Mouse (Mus musculus): ENCODE data around the gene Zfp790. TPM values are rescaled to one million over a fixed set of nuclear protein-coding genes. Genes with fewer than 3 reads are reported as not detected.

The Zfp790 gene
- total RNA-seq (2014; rRNA removed) (5.6 and 7.2 TPM in 2 replicates), polyA plus RNA-seq (2012; rRNA removed) (1.1 and 1.4 TPM in 2 replicates)

DNA sequence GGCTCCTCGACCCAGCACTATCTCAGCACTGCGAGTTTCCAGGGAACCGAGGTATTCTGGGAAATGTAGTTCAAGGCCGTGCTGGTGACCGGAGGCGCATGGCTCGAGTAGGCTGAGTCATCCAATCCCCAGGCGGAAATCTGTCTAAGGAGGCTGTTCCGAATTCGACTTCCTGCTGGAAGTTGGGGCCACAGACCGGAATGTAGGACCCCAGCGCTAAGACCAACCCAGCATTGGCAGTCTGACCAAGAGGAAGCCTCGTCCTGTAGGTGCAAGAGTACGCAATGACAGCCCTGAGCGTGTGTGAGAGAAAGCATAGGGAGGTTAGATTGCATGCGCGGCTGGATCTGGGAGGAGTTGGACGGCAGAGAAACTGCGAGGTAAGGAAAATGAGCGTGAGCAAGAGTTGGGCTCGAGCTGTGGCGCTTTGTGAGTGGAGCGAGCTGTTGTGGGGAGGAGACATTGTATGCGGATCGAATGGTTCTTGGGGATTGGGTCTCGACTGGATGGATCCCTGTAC, at the start of gene Zfp790:
Gene Zfp790 (plus strand): TSS at position 205 of the 520 bp plus-strand sequence.
- Histone ChIP-seq H3K4me1 (ENCODE audit: control insufficient read depth, insufficient read depth, low read length) (peaks cover 20% of the 10 kb centered on the region), H3K9ac (ENCODE audit: low read depth, low read length) (peak within 1 kb of the TSS; percentile 64), H3K36me3 (ENCODE audit: control insufficient read depth, insufficient read depth, low read length) (no peaks in the 10 kb centered on the region), H3K4me3 (ENCODE audit: insufficient read depth, low read depth, low read length) (peak within 1 kb of the TSS; percentile 55), H3K27ac (replicated peaks; ENCODE audit: insufficient read depth, low read depth, low read length) (peak within 1 kb of the TSS; percentile 68), H3K79me2 (ENCODE audit: control insufficient read depth, insufficient read depth, low read length) (peaks cover 18% of the 10 kb centered on the region), H3K27me3 (ENCODE audit: control insufficient read depth, insufficient read depth, low read length) (no peaks in the 10 kb centered on the region)
- WGBS = 0% methylated on average over 26 of the region's 26 CpGs
- peak; percentile 96 for DNase-seq (ENCODE audit: extremely low read depth, low read depth, low spot score)
- TF ChIP-seq POLR2A (IDR thresholded peaks at IDR 0.05; ENCODE audit: extremely low read depth, insufficient read depth, low read length) = peak; percentile 33; the same call in 1 of the 2 replicates
- TF ChIP-seq CTCF (IDR thresholded peaks at IDR 0.05; ENCODE audit: low read depth, low read length) = no peak

- no peaks in the 10 kb centered on the region for H3K27me3 ChIP-seq (ENCODE audit: control insufficient read depth, insufficient read depth, low read length)
- peaks cover 5% of the 10 kb centered on the region; the same call in 1 of the 2 replicates for H3K36me3 ChIP-seq (ENCODE audit: control insufficient read depth, insufficient read depth, low read length)
- peaks cover 4% of the 10 kb centered on the region for H3K4me1 ChIP-seq (ENCODE audit: control insufficient read depth, insufficient read depth, low read length)
- H3K4me3 ChIP-seq (ENCODE audit: insufficient read depth, low read depth, low read length) = peak overlapping the region; percentile 64
- DNase-seq (ENCODE audit: extremely low read depth, low read depth, low spot score) = peak; percentile 93
- peaks cover 4% of the 10 kb centered on the region; the same call in 1 of the 2 replicates for H3K79me2 ChIP-seq (ENCODE audit: control insufficient read depth, insufficient read depth, low read length)
- TF ChIP-seq CTCF (IDR thresholded peaks at IDR 0.05; ENCODE audit: low read depth, low read length) (no peak), POLR2A (IDR thresholded peaks at IDR 0.05; ENCODE audit: extremely low read depth, insufficient read depth, low read length) (peak; percentile 25; the same call in 1 of the 2 replicates)
- WGBS = under 1% methylated on average over 15 of the region's 15 CpGs
- H3K9ac ChIP-seq (ENCODE audit: low read depth, low read length) = peak overlapping the region; percentile 80
- peak overlapping the region; percentile 94 for H3K27ac ChIP-seq (replicated peaks; ENCODE audit: insufficient read depth, low read depth, low read length)
Measured at GRCm38 (mm10) chr7:29767058-29767686, 48.7 kb upstream of the Zfp790 start.

DNA sequence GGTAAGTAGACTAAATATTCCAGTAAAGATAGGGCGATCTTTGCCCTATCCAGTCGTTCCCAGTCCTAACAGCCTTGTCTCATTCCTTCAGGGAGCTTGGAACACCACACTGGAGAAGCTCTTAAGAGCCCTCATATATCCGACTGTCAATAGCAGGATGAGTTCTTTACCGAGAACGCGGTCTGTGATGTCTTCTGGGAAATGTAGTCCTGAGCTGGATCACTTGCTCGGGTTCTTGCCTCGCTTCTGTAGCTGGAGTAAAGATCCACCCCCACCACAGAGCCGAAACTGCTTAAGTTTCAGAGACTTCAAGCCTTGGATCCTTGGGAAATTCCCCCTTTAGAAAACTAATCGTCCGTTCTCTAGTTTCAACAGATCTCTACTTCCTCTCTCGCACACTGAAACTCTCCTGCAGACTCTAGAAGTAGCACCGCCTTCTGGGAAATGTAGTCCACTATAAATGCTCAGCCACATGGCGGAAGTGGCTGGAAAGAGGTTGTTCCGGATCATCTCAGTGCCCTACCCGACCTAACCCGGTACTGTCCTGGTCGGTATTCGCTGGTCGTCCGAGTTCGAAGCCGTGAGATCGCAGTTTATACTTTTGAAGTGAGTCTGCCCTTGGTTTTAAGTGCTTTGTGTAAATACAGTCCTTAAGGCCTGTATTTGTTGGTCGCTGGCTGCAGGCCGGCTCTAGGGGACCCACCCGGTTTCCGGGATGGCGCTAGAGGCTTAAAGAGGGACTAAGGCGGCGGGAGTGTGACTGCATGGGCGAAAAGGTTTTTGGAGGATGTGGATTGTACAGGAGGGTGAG, 47.6 kb upstream of the Zfp790 start, which contains the start of gene Zfp84:
Gene Zfp84 (plus strand): TSS at position 463 of the 811 bp plus-strand sequence.
- peaks cover 4% of the 10 kb centered on the region; the same call in 1 of the 2 replicates for H3K79me2 ChIP-seq (ENCODE audit: control insufficient read depth, insufficient read depth, low read length)
- H3K9ac ChIP-seq (ENCODE audit: low read depth, low read length) = peak within 1 kb of the TSS; percentile 73
- no peaks in the 10 kb centered on the region for H3K27me3 ChIP-seq (ENCODE audit: control insufficient read depth, insufficient read depth, low read length)
- DNase-seq (ENCODE audit: extremely low read depth, low read depth, low spot score) = peak; percentile 98
- peak within 1 kb of the TSS; percentile 94 for H3K27ac ChIP-seq (replicated peaks; ENCODE audit: insufficient read depth, low read depth, low read length)
- WGBS = under 1% methylated on average over 32 of the region's 32 CpGs
- peaks cover 4% of the 10 kb centered on the region for H3K4me1 ChIP-seq (ENCODE audit: control insufficient read depth, insufficient read depth, low read length)
- H3K4me3 ChIP-seq (ENCODE audit: insufficient read depth, low read depth, low read length) = peak within 1 kb of the TSS; percentile 64
- H3K36me3 ChIP-seq (ENCODE audit: control insufficient read depth, insufficient read depth, low read length) = peaks cover 15% of the 10 kb centered on the region
- TF ChIP-seq POLR2A (IDR thresholded peaks at IDR 0.05; ENCODE audit: extremely low read depth, insufficient read depth, low read length) (peak; percentile 39; the same call in 1 of the 2 replicates), CTCF (IDR thresholded peaks at IDR 0.05; ENCODE audit: low read depth, low read length) (no peak)

- TF ChIP-seq CTCF (IDR thresholded peaks at IDR 0.05; ENCODE audit: low read depth, low read length) (no peak), POLR2A (IDR thresholded peaks at IDR 0.05; ENCODE audit: extremely low read depth, insufficient read depth, low read length) (no peak)
- Histone ChIP-seq H3K36me3 (ENCODE audit: control insufficient read depth, insufficient read depth, low read length) (peaks cover 19% of the 10 kb centered on the region), H3K4me3 (ENCODE audit: insufficient read depth, low read depth, low read length) (peak overlapping the region; percentile 54), H3K9ac (ENCODE audit: low read depth, low read length) (peak overlapping the region; percentile 52), H3K4me1 (ENCODE audit: control insufficient read depth, insufficient read depth, low read length) (peaks cover 4% of the 10 kb centered on the region), H3K79me2 (ENCODE audit: control insufficient read depth, insufficient read depth, low read length) (peaks cover 4% of the 10 kb centered on the region; the same call in 1 of the 2 replicates), H3K27me3 (ENCODE audit: control insufficient read depth, insufficient read depth, low read length) (no peaks in the 10 kb centered on the region), H3K27ac (replicated peaks; ENCODE audit: insufficient read depth, low read depth, low read length) (peak overlapping the region; percentile 59)
- DNase-seq (ENCODE audit: extremely low read depth, low read depth, low spot score) = no peak
- WGBS = 4% methylated on average over 10 of the region's 10 CpGs
Measured at GRCm38 (mm10) chr7:29768980-29769379, 46.9 kb upstream of the Zfp790 start.

DNA sequence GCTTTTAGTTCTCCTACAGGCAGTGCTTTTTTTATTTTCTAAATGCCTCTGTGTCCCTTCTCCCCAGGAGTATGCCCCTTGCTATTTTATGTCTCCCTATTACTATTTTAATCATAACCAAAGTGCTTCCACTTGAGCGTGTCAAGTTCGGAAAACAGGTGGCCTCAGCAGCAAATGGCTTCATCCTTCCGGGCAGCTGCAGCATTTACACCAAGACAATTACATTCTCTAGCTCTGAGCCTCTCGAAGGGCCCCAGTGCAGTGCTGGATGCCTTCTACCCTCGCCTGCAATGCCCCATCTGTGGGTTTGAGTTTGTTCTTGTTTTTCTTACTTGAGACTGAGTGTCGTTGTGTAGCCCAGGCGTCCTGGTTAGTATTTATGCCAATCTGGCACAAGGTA, 42.4 kb upstream of the Zfp790 start:
- no peak for DNase-seq (ENCODE audit: extremely low read depth, low read depth, low spot score)
- 96% methylated on average over 7 of the region's 7 CpGs for WGBS
- Histone ChIP-seq H3K4me3 (ENCODE audit: insufficient read depth, low read depth, low read length) (no peak overlapping the region), H3K36me3 (ENCODE audit: control insufficient read depth, insufficient read depth, low read length) (peaks cover 62% of the 10 kb centered on the region), H3K4me1 (ENCODE audit: control insufficient read depth, insufficient read depth, low read length) (no peaks in the 10 kb centered on the region), H3K27ac (replicated peaks; ENCODE audit: insufficient read depth, low read depth, low read length) (no peak overlapping the region), H3K9ac (ENCODE audit: low read depth, low read length) (no peak overlapping the region), H3K27me3 (ENCODE audit: control insufficient read depth, insufficient read depth, low read length) (no peaks in the 10 kb centered on the region), H3K79me2 (ENCODE audit: control insufficient read depth, insufficient read depth, low read length) (peaks cover 4% of the 10 kb centered on the region; the same call in 1 of the 2 replicates)
- TF ChIP-seq CTCF (IDR thresholded peaks at IDR 0.05; ENCODE audit: low read depth, low read length) = no peak
